Mouse (Mus musculus): ENCODE results near the gene Asb18. TPM values are rescaled to one million over a fixed set of nuclear protein-coding genes. Genes with fewer than 3 reads are reported as not detected.

Gene Asb18
- polyA plus RNA-seq, 1 experiment from 2014 or later, result not detected

GRCm38 (mm10) chr1:90020336-90020735 is 5.9 kb upstream of the Asb18 start:
- 87% methylated on average over 5 of the region's 5 CpGs for WGBS
- no peak for ATAC-seq (replicated peaks; ENCODE audit: low FRiP score, low TSS enrichment, low read depth)
- H3K27ac ChIP-seq (ENCODE audit: low read depth), result no peak overlapping the region

DNA sequence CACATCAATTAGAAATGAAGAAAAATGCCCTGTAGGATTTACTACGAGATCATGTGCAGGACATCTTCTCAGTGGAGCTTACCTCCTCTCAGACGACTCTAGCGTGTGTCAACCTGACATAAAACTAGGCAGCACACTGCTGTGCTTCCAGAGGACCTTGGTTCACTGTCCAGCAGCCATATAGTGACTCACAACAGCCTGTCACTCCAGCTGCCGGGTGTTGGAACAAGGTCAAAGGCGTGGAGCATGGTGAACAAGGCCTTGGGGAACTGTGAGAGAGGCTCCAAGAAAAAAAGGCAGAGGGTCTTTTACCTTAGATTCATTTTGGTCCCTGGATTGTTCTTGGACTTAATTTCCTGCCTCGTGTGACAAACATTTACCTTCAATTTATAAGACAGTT is 3.6 kb upstream of the Asb18 start:
- Histone ChIP-seq H3K4me2 (ENCODE audit: low read length) (no peak overlapping the region), H3K27ac (ENCODE audit: low read depth) (no peak overlapping the region), H3K9ac (ENCODE audit: low read length) (no peak overlapping the region), H3K4me3 (ENCODE audit: low read depth, low read length) (no peak overlapping the region), H3K4me1 (replicated peaks; ENCODE audit: control insufficient read depth, insufficient read depth, low read length) (no peaks in the 10 kb centered on the region), H3K36me3 (ENCODE audit: control insufficient read depth, insufficient read depth, low read length) (no peaks in the 10 kb centered on the region), H3K27me3 (replicated peaks; ENCODE audit: control insufficient read depth, insufficient read depth, low read length) (no peaks in the 10 kb centered on the region), H3K9me3 (ENCODE audit: control insufficient read depth, low read length) (no peaks in the 10 kb centered on the region)
- DNase-seq (ENCODE audit: low spot score) (no peak), ATAC-seq (replicated peaks; ENCODE audit: low FRiP score, low TSS enrichment, low read depth) (no peak)
- 81% methylated on average over 6 of the region's 6 CpGs for WGBS

More at GRCm38 (mm10) chr1:90020336-90020735, 5.9 kb upstream of the Asb18 start:
- no peak overlapping the region for H3K4me2 ChIP-seq (ENCODE audit: low read length)
- H3K9me3 ChIP-seq (ENCODE audit: control insufficient read depth, low read length), result no peaks in the 10 kb centered on the region
- H3K9ac ChIP-seq (ENCODE audit: low read length), result no peak overlapping the region
- no peak for DNase-seq (ENCODE audit: low spot score)
- H3K27me3 ChIP-seq (replicated peaks; ENCODE audit: control insufficient read depth, insufficient read depth, low read length), result no peaks in the 10 kb centered on the region
- no peaks in the 10 kb centered on the region for H3K36me3 ChIP-seq (ENCODE audit: control insufficient read depth, insufficient read depth, low read length)
- H3K4me1 ChIP-seq (replicated peaks; ENCODE audit: control insufficient read depth, insufficient read depth, low read length), result no peaks in the 10 kb centered on the region
- no peak overlapping the region for H3K4me3 ChIP-seq (ENCODE audit: low read depth, low read length)

GRCm38 (mm10) chr1:90013273-90013672 is 1.2 kb downstream of the Asb18 start:
- DNase-seq (ENCODE audit: low spot score) (no peak), ATAC-seq (replicated peaks; ENCODE audit: low FRiP score, low TSS enrichment, low read depth) (no peak)
- Histone ChIP-seq H3K36me3 (ENCODE audit: control insufficient read depth, insufficient read depth, low read length) (no peaks in the 10 kb centered on the region), H3K9me3 (ENCODE audit: control insufficient read depth, low read length) (no peaks in the 10 kb centered on the region), H3K4me1 (replicated peaks; ENCODE audit: control insufficient read depth, insufficient read depth, low read length) (no peaks in the 10 kb centered on the region), H3K27me3 (replicated peaks; ENCODE audit: control insufficient read depth, insufficient read depth, low read length) (no peaks in the 10 kb centered on the region), H3K9ac (ENCODE audit: low read length) (no peak overlapping the region), H3K4me2 (ENCODE audit: low read length) (no peak overlapping the region), H3K4me3 (ENCODE audit: low read depth, low read length) (no peak overlapping the region), H3K27ac (ENCODE audit: low read depth) (no peak overlapping the region)
- WGBS, result 80% methylated on average over 5 of the region's 5 CpGs

DNA sequence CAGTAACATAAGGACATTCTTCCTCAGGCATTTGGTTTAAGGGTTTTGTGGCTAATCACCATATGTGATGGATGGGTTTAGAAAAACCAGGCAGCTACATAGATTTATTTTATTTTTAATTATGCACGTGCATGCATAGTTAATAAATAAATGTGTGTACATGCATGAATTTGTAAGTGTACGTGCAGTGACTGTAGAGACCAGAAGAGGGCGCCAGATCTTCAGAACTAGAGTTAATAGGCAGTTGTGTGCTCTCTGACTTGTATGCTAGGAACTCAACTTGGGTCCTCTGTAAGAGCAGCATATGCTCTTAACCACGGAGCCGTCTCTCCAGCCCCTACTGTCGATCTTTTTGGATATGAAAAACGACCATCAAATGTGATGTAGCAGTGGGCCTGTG is 1.6 kb downstream of the Asb18 start:
- Histone ChIP-seq H3K4me1 (replicated peaks; ENCODE audit: control insufficient read depth, insufficient read depth, low read length) (no peaks in the 10 kb centered on the region), H3K36me3 (ENCODE audit: control insufficient read depth, insufficient read depth, low read length) (no peaks in the 10 kb centered on the region), H3K27me3 (replicated peaks; ENCODE audit: control insufficient read depth, insufficient read depth, low read length) (no peaks in the 10 kb centered on the region), H3K9me3 (ENCODE audit: control insufficient read depth, low read length) (no peaks in the 10 kb centered on the region), H3K4me3 (ENCODE audit: low read depth, low read length) (no peak overlapping the region), H3K9ac (ENCODE audit: low read length) (no peak overlapping the region), H3K4me2 (ENCODE audit: low read length) (no peak overlapping the region), H3K27ac (ENCODE audit: low read depth) (no peak overlapping the region)
- DNase-seq (ENCODE audit: low spot score), result no peak
- ATAC-seq (replicated peaks; ENCODE audit: low FRiP score, low TSS enrichment, low read depth), result no peak
- WGBS, result 65% methylated on average over 7 of the region's 7 CpGs

- H3K27ac ChIP-seq (ENCODE audit: low read depth), result no peak overlapping the region
- H3K36me3 ChIP-seq (ENCODE audit: control insufficient read depth, insufficient read depth, low read length), result no peaks in the 10 kb centered on the region
- H3K27me3 ChIP-seq (replicated peaks; ENCODE audit: control insufficient read depth, insufficient read depth, low read length), result no peaks in the 10 kb centered on the region
- no peak overlapping the region for H3K4me2 ChIP-seq (ENCODE audit: low read length)
- ATAC-seq (replicated peaks; ENCODE audit: low FRiP score, low TSS enrichment, low read depth), result no peak
- no peak overlapping the region for H3K4me3 ChIP-seq (ENCODE audit: low read depth, low read length)
- 76% methylated on average over 3 of the region's 3 CpGs for WGBS
- H3K9ac ChIP-seq (ENCODE audit: low read length), result no peak overlapping the region
- no peaks in the 10 kb centered on the region for H3K9me3 ChIP-seq (ENCODE audit: control insufficient read depth, low read length)
- H3K4me1 ChIP-seq (replicated peaks; ENCODE audit: control insufficient read depth, insufficient read depth, low read length), result no peaks in the 10 kb centered on the region
- DNase-seq (ENCODE audit: low spot score), result no peak
Measured at GRCm38 (mm10) chr1:90012168-90012567, 2.3 kb downstream of the Asb18 start.

GRCm38 (mm10) chr1:90010077-90010476 is 4.4 kb downstream of the Asb18 start:
- ATAC-seq (replicated peaks; ENCODE audit: low FRiP score, low TSS enrichment, low read depth), result no peak
- 87% methylated on average over 1 of the region's 1 CpGs for WGBS
- H3K27me3 ChIP-seq (replicated peaks; ENCODE audit: control insufficient read depth, insufficient read depth, low read length), result 0 out of 2 replicates have a peak, but pooled peaks cover 6% of the 10 kb centered on the region
- H3K9ac ChIP-seq (ENCODE audit: low read length), result no peak overlapping the region
- H3K9me3 ChIP-seq (ENCODE audit: control insufficient read depth, low read length), result no peaks in the 10 kb centered on the region
- no peak for DNase-seq (ENCODE audit: low spot score)
- H3K4me1 ChIP-seq (replicated peaks; ENCODE audit: control insufficient read depth, insufficient read depth, low read length), result no peaks in the 10 kb centered on the region
- H3K4me3 ChIP-seq (ENCODE audit: low read depth, low read length), result no peak overlapping the region
- H3K36me3 ChIP-seq (ENCODE audit: control insufficient read depth, insufficient read depth, low read length), result no peaks in the 10 kb centered on the region
- H3K4me2 ChIP-seq (ENCODE audit: low read length), result no peak overlapping the region
- H3K27ac ChIP-seq (ENCODE audit: low read depth), result no peak overlapping the region

- Histone ChIP-seq H3K9me3 (ENCODE audit: control insufficient read depth, low read length) (no peaks in the 10 kb centered on the region), H3K4me1 (replicated peaks; ENCODE audit: control insufficient read depth, insufficient read depth, low read length) (no peaks in the 10 kb centered on the region), H3K36me3 (ENCODE audit: control insufficient read depth, insufficient read depth, low read length) (no peaks in the 10 kb centered on the region), H3K27me3 (replicated peaks; ENCODE audit: control insufficient read depth, insufficient read depth, low read length) (0 out of 2 replicates have a peak, but pooled peaks cover 6% of the 10 kb centered on the region), H3K4me2 (ENCODE audit: low read length) (no peak overlapping the region), H3K9ac (ENCODE audit: low read length) (no peak overlapping the region), H3K27ac (ENCODE audit: low read depth) (no peak overlapping the region), H3K4me3 (ENCODE audit: low read depth, low read length) (no peak overlapping the region)
- no peak for ATAC-seq (replicated peaks; ENCODE audit: low FRiP score, low TSS enrichment, low read depth)
- DNase-seq (ENCODE audit: low spot score), result no peak
- WGBS, result 87% methylated on average over 3 of the region's 3 CpGs
Measured at GRCm38 (mm10) chr1:90009188-90009587, 5.3 kb downstream of the Asb18 start.

DNA sequence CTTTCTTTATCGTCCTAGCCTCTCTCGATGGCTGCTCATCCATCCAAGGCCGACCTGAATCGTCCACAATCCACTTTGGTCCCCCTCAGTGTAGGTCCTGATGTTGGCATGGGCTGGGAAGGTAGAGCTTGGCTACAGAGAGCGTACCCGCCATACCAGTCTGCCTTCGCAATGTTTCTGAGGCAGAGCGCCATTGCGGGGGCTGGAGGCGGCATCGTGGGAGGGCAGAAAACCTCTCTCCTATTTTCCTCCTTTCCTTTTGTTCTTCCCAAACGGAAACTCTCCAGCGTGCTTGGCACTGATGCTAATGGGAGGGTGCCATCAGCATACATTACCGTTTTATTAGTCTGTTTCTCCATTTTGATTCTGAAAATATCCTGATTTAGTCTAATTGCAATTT is 7.8 kb downstream of the Asb18 start:
- Histone ChIP-seq H3K36me3 (ENCODE audit: control insufficient read depth, insufficient read depth, low read length) (no peaks in the 10 kb centered on the region), H3K9me3 (ENCODE audit: control insufficient read depth, low read length) (no peaks in the 10 kb centered on the region), H3K4me2 (ENCODE audit: low read length) (no peak overlapping the region), H3K9ac (ENCODE audit: low read length) (no peak overlapping the region), H3K4me1 (replicated peaks; ENCODE audit: control insufficient read depth, insufficient read depth, low read length) (no peaks in the 10 kb centered on the region), H3K4me3 (ENCODE audit: low read depth, low read length) (no peak overlapping the region), H3K27me3 (replicated peaks; ENCODE audit: control insufficient read depth, insufficient read depth, low read length) (0 out of 2 replicates have a peak, but pooled peaks cover 6% of the 10 kb centered on the region), H3K27ac (ENCODE audit: low read depth) (no peak overlapping the region)
- ATAC-seq (replicated peaks; ENCODE audit: low FRiP score, low TSS enrichment, low read depth) (no peak), DNase-seq (ENCODE audit: low spot score) (no peak)
- 76% methylated on average over 14 of the region's 14 CpGs for WGBS

DNA sequence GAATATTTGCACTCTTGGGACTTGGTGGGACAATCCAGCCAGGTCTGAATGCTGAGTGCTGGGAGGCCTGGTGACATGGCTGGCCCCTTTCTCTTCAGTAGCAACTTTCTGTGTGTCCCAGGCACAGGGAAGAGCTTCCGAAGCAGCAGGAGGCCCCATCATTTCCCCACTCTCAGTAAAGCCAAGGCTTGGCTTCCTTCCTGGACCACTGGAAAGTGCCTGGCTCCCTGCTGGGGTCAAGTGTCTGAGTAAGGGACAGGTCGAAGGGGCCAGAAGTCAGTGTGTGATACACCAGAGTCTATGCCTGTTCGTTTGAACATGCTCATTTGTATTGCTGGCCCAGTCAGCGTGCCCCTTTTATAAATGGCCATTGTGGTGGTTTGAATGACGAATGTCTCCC is 13.5 kb downstream of the Asb18 start:
- Histone ChIP-seq H3K36me3 (ENCODE audit: control insufficient read depth, insufficient read depth, low read length) (no peaks in the 10 kb centered on the region), H3K27ac (ENCODE audit: low read depth) (no peak overlapping the region), H3K9ac (ENCODE audit: low read length) (no peak overlapping the region), H3K9me3 (ENCODE audit: control insufficient read depth, low read length) (no peaks in the 10 kb centered on the region), H3K27me3 (replicated peaks; ENCODE audit: control insufficient read depth, insufficient read depth, low read length) (no peaks in the 10 kb centered on the region), H3K4me2 (ENCODE audit: low read length) (no peak overlapping the region), H3K4me1 (replicated peaks; ENCODE audit: control insufficient read depth, insufficient read depth, low read length) (no peaks in the 10 kb centered on the region; the same call in 1 of the 2 replicates), H3K4me3 (ENCODE audit: low read depth, low read length) (no peak overlapping the region)
- no peak for DNase-seq (ENCODE audit: low spot score)
- WGBS, result 60% methylated on average over 5 of the region's 5 CpGs
- no peak for ATAC-seq (replicated peaks; ENCODE audit: low FRiP score, low TSS enrichment, low read depth)
